Mouse (Mus musculus): ENCODE measurements around the gene Babam2.

Gene Babam2

DNA sequence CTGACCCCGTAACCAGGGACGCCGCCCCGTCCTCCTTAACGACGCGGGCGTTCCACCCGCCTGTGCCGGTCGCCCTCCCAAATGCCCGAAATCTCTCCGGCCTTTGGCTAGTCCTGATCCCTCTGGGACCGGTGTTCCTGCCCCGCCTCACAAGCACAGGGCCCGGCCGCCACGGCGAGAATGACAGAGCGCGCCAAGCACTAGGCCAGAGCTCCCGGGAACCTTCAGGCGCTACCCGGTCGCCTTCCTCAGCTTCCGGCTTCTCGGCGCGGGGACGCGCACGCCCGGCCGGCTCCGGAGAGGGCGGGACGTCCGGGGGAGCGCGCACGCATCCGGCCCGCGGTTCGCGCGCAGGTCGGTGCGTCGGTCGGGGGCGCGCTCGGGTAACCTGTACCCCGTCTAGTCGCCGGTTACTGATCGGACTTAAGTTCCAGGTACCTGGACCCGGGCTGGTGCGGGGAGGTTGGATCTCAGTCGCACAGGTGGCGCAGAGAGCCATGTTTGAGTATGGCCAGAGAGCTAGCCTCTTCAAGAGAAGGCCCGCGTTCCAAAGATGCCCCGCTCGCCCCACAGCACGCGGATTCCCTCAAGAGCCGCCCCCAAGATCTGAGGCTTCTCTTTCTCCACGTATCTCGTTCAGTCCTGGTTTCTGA, at the start of gene Babam2:
Babam2 (plus strand) TSS at position 41 of the 653 bp plus-strand sequence.
- peak; percentile 89 to 92 for DNase-seq (ENCODE audit: low spot score in 2 of 2)

DNA sequence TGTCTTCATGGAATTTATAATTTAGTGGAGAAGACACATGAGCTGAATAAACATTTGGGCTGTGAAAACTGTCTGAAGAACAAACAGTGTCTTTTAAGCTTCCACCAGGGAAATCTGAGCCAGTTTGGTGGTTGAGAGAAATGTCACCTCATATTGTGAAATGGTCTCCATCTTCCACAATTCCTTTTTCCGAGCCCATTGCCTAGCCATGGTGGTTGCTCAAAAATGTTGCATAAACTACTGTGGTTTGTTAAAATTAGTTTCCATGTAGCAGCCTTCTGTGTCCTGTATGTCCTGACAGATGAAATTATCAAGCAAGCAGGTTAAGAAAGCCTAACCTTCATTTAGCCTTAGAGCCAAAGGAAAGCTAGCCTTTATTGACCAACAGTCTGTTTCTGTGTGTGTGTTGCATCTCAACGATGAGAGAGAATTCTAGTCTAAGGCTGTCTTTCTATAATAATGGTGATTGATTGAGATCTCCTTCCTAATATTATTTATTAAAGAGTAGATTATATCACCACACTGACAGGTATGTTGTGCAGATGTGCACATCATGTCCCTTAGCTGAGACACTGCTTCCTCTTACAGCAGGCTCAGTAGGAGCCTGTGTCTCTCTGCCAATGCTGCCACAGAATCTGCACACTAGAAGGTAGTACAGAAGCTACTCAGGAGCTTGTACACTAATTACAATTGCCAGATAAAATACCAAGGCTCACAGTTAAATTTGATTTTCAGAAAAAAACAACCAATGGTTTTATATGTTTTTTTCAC, 46.8 kb upstream of the Babam2 start:
- no peak for DNase-seq (ENCODE audit: low spot score in 2 of 2)

DNA sequence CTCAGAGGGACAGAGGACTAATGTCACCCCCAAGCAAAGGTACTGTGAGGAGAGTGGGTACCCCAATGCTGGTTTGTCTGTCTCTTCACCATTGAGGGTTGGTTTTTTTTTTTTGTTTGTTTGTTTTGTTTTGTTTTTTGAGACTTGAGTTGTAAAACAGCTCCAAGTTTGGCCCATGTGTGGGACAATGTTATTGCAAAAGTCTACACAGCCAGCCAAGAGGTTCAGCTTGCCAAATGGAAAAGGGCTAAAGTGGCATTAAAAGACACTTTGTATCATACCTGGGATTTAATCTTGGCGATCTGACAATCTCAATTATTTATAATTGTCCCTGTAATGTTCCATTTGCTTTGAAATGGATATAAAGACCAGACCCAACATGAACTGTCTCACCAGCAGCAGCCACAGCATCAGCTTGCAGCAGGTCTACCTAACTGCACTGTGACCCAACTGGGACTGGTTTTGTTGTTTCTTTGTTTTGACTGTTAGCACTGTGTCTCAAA, 41.7 kb upstream of the Babam2 start:
- no peak for DNase-seq (ENCODE audit: low spot score in 2 of 2)

DNA sequence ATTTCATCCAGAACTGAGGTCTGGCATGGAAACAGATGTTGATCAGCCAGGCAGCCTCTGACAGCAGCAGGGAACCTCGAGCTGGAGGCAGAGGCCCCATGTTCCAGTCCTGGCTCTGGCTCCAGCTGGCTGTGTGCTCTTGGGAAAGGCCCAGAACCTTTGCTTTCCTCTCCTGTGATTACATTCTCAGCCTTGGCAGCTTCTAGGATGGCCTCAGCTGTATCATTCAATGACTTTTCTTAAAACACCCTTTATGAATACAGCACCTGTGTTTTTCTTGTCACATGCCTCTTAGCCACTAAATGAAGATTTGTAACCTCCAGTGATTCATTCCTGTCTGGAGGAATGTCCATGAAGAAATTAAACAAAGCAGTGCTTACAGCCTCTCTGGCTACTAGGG, 31.3 kb upstream of the Babam2 start:
- no peak for DNase-seq (ENCODE audit: low spot score in 2 of 2)

DNA sequence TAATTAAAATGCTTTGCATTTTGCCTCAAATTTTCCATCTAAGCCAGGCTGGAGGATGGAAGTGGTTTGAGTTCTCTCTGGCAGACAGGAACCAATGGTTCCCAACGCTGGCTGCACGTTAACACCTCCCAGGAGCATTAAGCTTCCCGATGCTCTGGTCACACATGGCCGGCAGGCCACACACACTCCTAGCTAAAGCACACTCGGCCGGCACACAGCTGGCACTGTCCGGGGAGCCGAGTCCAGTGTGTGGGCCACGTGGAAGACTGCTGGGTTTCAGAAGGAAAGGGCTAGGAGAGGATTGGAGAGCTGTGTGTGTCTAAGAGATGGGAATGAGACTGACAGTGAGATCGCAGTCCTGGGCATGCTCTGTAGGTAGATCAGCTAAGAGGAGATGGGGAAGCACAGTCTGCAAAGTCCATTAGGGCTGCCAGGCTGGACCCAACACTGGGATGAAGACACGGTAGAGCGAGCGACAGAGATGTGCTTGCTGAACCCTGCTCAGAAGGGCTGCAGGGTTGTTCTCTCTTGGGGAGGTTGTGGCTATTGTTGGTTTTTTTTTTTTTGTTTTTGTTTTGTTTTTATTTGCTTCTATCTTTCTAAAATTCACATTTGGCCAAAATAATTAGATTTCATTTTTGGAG, 29.0 kb upstream of the Babam2 start:
- DNase-seq (ENCODE audit: low spot score in 2 of 2): no peak

DNA sequence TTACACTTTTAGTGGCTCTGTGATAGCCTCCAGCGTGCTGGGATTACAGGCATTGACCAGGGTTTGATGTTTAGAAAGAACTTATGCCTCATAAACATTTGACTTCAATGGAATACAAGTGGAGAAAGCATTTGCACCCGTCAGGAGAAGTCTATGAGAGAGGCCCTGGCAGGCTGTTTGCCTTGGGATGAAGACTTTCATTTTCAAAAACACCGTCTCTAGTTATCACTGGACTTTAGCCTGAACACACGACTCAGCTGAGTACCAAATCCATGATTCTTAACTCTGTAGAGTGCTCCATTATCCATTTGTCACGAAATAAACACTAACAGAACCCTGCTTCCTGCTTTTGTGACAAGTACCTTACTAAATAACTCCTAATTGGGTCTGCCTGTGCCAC, 27.5 kb upstream of the Babam2 start:
- DNase-seq (ENCODE audit: low spot score in 2 of 2): no peak

DNA sequence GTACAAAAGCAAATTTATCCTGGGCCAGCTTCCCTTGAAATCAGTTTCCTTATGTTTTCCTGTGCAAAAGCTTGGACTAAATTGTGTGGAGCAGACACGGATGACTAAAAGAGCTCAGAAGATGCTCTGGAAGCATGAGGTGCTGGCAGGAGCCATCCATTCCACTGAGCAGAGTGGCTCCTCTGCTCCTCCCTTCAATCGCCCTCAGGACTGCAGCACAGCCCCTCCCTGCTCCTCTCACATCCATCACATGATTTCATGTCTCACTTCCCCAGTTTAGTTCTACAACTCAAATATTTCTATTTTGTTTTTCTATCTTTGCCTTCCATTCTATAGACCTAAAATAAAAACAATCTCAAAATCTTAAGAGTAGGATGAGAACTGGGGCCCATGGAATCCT, 26.3 kb upstream of the Babam2 start:
- no peak for DNase-seq (ENCODE audit: low spot score in 2 of 2)

DNA sequence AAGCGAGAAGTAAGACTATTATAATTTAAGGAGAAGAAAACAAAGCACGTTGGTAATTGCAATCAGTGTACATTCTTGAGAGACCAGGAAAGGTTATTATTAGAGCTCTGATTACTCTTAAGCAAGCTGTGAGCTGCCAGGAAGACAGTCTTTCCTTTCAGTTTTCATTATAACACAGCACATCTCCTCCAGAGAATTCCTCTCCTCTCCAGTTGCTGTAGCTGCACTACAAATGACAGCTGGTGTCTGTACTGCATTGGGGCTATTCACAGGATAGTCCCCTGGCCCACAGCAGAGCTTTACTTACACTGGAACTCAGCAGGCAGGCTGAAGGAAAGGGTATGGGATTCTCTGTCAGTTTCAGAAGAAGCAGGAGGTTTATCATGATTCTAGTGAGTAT, 24.1 kb upstream of the Babam2 start:
- DNase-seq (ENCODE audit: low spot score in 2 of 2): no peak

DNA sequence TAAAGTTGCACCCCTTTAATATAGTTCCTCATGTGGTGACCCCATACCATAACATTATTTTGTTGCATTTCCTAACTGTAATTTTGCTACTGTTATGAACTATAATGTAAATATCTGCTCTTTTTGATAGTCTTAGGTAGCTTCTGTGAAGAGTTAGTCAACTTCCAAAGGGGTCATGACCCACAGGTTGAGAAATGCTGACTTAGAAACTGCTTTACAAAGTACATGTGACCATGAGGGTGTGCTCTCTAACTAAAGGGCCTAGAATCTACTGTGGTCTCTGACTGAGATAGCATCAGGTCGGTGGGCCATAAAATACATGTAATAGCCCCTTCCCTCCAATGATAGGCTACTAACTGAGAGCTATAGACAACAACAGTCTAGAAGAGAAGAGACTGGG, 19.5 kb upstream of the Babam2 start:
- DNase-seq (ENCODE audit: low spot score in 2 of 2): no peak

DNA sequence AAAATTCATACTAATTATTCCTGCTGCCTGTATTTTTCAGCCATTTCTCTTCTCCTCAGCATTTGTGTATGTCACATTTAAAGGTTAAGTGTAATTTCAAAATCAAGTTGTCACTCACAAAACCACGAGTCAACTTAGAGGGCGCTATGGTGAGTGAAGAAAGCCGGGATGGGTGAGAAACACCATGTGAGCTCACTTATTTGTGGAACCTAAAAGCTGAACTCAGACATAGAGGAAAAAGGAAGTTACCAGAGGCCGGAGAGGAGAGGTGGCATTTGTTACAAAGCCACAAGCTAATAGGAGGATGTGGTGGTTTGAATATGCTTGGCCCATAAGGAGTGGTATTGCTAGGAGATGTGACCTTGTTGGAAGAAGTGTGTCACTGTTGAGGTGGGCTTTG, 17.3 kb upstream of the Babam2 start:
- no peak for DNase-seq (ENCODE audit: low spot score in 2 of 2)

DNA sequence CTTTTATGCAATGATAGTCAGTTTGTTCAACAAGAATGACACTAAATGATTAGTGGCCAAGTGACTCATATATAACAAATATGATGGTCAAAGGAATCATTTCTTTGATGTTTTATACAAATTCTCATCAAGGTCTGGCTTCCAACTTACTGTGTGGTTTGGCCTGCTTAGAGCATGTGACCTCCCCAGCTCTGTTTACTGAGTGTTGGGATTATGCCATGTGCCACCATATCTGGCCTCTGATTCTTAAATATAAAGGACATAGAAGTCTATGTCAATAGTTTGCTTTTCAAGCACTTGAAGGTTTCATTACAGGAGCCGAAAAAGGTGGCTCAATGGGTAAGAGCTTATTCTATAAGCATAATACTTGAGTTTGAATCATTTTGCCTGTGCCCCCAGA, 15.2 kb upstream of the Babam2 start:
- DNase-seq (ENCODE audit: low spot score in 2 of 2): no peak

DNA sequence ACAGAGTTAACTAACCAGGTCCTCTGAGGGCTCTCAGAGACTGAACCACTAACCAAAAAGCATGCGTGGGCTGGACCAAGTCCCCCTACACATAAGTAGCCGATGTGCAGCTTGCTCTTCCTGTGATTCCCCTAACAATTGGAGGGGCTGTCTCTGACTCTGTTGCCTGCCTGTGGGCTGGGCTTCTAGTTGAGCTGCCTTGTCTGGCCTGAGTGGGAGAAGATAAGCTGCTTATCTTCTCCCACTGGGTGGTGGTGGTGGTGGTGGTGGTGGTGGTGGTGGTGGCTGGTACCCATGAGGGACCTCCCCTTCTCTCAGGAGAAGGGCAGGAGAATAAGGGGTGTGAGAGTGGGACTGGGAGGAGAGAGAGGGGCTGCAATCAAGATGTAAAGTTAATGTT, 11.4 kb upstream of the Babam2 start:
- DNase-seq (ENCODE audit: low spot score in 2 of 2): peak; percentile 17 to 26

DNA sequence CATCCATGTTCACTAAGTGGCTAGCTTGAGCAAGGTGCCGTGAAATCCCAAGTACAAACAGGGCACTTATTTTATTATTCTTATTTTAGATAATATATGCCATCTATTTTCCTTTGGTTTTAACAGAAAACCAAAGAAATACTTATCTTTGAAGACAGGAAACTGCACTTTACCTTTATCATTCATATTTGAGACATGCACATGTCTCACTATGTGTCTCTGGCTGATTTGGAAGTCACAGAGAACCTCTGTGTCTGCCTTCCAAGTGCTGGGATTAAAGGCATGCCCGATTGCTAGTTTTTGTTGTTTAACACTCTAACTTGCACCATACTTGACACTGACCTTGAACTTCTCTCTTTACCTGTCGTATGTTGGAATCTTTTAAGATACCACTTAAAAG, 9.5 kb upstream of the Babam2 start:
- no peak for DNase-seq (ENCODE audit: low spot score in 2 of 2)

DNA sequence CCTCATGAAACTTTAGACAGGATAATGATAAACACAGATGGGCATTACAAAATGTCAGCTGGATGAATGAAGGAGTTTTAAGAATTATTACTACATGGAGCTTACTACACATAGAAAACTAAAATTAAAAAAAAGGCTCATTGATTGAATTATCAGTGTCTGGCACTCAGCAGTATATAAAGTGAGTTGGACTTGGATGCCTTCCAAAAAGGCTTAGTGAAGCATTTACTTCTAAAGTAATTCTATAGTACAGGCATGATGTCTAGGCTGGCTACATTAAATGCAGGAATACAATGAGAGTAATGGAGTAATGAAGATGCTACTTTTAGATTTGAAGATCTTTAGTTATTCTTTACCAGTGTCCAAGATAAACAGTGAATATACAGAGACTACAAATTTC, 4.3 kb upstream of the Babam2 start:
- no peak for DNase-seq (ENCODE audit: low spot score in 2 of 2)

DNA sequence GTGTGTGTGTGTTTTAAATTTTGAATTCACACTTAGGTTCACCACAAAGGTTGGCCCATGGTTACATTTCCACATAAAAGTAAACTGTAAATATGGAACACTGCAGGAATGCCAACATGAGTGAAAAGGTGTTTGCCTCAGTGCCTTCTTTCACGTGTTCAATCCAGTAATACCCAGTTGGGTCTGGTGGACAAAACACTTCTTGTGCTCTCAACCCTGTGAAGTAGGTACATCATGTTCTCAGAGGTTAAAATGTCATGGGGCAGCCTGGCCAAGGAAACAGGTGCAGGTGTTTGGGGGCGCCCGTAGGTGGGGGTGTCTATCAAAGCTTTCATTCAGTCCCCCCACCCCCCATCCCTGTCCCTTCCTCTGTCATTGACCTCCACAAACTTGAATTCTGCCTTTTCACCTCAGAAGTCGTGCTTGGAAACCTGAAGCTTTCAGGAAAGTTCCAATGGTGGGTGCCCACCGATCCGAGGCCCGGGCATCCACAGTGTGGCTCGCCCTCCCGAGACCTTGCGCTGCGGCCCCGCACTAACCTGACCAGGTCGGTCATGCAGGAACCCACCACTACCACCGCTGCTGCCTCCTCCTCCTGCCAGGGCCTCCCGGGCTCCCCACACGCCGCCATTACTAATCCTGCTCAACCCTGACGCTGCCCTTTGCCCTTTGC, 377 bp upstream of the Babam2 start, which contains the start of gene Rbks:
Rbks (minus strand) TSS at position 657 of the 673 bp plus-strand sequence.
- DNase-seq (ENCODE audit: low spot score in 2 of 2): no peak

DNA sequence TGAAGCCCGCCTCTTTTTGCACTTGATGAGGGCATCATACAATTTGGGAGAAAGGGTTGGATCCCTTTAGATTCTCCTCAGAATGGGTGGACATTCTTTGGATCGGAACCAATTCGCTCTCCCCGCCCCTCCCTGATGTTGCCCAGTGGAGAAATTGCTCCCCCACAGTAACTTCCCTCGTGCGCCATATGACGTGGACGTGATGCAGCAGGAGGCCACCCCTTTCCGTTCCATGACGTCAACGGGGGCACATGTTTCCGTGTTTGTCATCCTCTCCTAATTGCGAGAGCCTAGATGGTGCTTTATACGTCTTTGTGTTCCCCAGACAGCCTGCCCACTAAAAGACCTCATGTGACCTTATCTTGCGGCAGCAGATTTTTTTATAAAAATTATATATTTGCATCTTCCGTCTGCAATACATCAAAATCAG, 828 bp downstream of the Babam2 start:
- DNase-seq (ENCODE audit: low spot score in 2 of 2): peak; percentile 90 to 93

DNA sequence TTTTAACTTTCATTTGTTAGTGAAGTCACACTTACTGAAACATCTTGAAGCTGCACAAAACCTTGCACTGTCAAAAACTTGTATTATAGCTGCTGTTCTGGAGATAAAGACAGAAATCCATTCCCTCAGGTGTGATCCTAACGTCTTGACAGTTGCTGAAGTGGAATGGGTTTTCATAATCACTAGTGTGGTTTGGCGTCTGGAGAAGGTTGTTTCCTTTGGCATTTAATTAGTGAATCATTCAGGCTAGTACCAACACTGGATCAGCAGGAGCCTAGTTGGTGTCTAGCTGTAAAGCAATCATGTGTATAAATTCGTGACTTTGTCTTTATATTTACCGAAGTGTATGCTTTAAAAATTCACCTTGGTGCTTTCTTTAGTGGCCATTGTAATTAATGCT, 1.4 kb downstream of the Babam2 start:
- no peak for DNase-seq (ENCODE audit: low spot score in 2 of 2)

DNA sequence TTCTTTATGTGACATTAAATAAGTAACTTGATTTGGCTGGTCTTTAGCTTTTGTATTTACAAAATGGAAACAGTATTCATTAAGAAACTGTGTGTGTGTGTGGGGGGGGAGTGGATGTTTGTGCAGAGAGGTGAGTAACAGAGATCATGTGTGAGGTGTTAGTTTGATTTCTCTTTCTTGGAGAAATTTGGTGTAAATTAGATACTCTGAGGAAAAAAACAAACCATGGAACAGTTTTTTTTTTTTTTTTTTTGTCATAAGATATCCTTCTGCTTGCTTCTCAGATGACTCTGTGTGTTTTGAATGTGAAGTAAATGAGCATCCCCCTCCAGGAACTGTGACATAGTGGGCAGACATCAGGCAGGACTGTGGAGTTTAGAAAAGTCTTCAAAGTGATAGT, 1.9 kb downstream of the Babam2 start:
- no peak for DNase-seq (ENCODE audit: low spot score in 2 of 2)

DNA sequence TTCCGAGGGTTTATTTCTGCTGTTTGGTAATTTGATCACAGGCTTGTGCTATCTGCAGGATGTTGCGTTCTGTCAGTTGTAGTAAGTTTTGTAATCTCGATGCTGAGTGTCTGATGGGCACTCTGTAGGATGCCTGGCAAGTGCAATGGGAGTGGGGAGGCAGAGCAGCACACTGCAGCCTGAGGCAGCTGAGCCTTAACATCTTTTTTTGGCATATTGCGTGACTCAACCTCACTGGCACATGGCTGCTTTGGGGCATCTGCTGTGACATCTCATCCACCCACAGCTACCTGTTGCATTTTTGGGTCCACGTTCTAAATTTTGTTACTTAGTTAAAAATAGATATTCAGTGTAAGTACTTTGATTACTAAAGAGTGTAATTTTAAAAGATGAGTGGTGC, 7.5 kb downstream of the Babam2 start:
- no peak for DNase-seq (ENCODE audit: low spot score in 2 of 2)

DNA sequence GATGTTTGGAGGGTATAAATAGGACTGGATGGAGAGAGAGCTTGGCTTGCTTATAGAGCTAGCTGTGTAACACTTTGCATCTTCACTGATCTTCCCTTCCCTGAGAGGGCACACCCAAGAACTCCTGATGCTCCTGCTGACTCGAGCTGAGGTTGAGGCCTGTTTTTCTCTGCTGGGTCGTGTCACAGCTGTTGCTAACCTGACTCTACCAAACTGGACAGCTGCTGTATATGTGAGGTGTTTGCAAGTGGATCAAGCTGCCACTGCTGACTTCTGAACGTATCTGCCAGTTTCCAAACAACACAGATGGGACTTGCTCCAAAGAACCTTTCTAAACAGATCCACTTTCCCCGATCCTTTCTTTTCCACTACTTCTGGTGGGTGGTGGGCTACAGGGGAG, 9.3 kb downstream of the Babam2 start:
- DNase-seq (ENCODE audit: low spot score in 2 of 2): no peak

DNA sequence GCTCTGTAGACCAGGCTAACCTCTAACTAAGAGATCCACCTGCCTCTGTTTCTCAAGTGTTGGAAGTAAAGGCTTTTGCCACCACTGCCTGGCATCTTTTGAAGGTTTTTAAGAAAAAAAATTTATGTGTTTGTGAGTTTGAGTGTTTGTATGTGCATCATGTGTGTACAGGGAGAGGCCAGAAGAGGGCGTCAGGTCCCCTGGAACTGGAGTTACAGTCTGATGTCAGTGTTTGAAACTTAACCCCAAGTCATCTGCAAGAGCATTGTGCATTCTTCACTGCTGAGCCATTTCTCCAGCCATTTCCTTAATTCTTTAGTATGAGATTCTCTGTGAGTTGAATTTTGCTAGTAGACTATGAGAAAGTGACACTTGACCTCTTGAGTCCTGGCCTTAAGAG, 11.9 kb downstream of the Babam2 start:
- DNase-seq (ENCODE audit: low spot score in 2 of 2): no peak

DNA sequence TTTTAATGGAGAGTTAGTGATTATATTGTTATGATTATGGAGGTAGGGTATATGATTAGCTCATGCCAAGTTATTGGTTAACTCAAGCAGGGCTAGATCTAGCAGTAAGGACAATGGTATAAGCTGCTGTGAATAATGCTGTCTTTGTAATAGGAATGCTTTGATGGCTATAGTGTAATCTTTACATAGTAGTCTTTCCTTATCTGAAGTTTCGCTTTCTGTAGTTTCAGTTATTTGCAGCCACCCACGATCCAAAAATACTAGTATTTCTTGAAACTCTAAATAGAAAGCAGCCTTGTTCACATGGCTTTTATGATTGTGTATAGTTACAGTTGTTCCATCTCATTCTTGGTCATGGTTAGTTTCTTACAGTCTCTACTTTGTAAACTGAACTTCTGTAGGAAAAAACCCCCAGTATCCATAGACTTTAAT, 15.8 kb downstream of the Babam2 start:
- no peak for DNase-seq (ENCODE audit: low spot score in 2 of 2)
